Mouse (Mus musculus) adrenal gland, postnatal 36 days (tissue): Measurements from ENCODE around the gene Gstm2. TPM values are rescaled to one million over a fixed set of nuclear protein-coding genes. Genes with fewer than 3 reads are reported as not detected.
"Not testable (repeated sequence)": the region's sequence is repeated elsewhere in the genome, so short reads cannot be mapped to it uniquely, and the experiment has no call there.

Source experiments
- DNase-seq, 2 experiments: peaks; one replicate each; pipeline ENCODE4 v3.0.0; 2021; ENCODE audit warnings: mixed read lengths in 1 of 2
- long read RNA-seq, 2 experiments: library from polyadenylated mRNA; stranded (forward); transcript quantifications; one replicate each; pipeline ENCODE4 v2.0.0; 2021; ENCODE audit warnings: borderline sequencing depth in 2 of 2
- total RNA-seq, 2 experiments: library from RNA; stranded (reverse); gene quantifications; 2 replicates each; pipeline ENCODE4 v1.2.3; 2021

Gstm2 gene
- total RNA-seq, result 100 to 1,000 TPM; 143 to 261 TPM
- long read RNA-seq, experiment 1, transcript Gstm2-201 (8 exons, 1,064 nt), result major isoform, 165 of 201 reads
- long read RNA-seq, experiment 1, partial matches to known transcripts, result 14 of 201 reads
- long read RNA-seq, experiment 1, other reads (novel, unspliced or antisense), result 22 of 201 reads
- long read RNA-seq, experiment 2, transcript Gstm2-201 (8 exons, 1,064 nt), result major isoform, 89 of 110 reads
- long read RNA-seq, experiment 2, partial matches to known transcripts, result 18 of 110 reads
- long read RNA-seq, experiment 2, other reads (novel, unspliced or antisense), result 3 of 110 reads

DNA sequence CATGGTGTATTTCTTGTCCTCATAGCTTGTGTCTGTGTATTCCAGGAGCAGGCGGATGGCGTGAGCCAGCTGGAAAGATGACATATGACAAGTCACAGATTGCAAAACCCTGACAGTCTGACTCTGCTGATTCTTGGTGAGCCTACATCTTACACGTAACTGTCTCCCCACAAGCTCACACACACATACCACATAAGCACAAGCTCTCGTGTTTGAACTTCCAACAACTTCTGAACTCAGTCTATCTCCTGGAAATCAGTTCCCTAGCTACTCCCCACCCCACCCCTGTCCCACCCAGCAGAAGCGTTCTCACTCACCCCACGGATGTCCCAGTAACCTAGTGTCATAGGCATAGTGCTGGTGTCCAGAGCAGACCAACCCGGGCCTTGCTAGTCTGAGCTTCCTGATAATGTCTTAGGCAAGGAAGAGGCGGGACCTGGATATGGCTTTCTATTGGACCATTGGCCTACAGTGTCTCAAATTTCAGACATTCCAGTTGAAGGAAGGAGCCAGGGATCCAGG is at the start of gene Gstm2:
TSS of gene Gstm2 (minus strand) at position 413 of the 522 bp plus-strand sequence.
- DNase-seq, result peak; percentile 64 to 71

DNA sequence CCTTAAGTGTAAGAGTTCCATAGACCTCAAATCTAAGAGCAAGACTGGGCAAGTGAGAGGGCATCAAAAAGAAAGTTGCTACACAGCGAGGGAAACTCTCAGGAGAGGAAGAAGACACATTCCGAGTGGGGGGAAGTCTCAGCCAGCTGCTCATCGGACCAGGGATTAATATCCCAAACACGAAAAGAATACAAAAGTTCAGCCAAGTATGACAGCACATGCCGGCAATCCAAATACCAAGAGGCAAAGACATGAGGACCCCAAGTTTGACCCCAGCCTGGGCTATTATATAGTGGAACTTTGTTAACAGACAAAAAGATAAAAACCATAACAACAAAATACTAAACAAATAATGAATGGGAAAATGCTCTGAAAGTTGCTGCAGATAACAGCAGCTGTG is 46.9 kb upstream of the Gstm2 start:
- no peak for DNase-seq

GRCm38 (mm10) chr3:108032113-108032512 is 45.9 kb upstream of the Gstm2 start:
- no peak for DNase-seq

DNA sequence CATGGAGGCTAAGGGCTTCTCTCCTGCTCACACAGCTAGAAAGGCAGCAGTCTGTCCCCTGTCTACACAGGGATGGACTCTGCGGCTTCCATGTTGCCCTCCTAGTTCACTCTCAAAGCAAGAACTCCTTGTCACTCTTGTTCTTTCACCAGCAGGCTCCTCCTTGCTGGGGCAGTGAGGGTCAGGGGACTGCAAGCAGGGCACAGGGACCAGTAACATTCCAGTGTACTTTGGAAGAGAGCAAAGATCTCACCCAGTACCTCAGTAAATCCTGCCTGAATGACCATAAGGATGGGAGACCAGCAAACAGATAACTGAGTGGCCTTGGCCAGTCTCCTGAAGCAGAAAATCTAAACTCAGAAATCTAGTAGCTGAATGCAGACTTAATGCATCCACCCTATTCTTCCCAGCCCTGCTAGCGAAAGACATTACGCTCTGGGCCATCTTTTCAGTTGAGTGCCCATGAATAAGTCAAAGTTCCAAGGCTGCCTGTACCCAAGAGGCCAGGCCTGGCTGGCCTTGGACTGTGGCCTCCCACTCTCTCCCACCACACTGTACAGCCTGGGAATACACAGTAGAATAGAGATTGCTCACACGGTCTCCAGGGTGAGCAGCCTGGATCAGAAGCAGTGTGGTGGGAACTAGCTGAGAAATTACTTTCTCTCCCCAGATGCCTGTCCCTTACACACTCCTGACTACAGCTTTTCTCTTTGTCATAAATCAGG is 42.5 kb upstream of the Gstm2 start:
- peak in 1 of 2 experiments; percentile 10 for DNase-seq

- no peak for DNase-seq
Observed at GRCm38 (mm10) chr3:108026597-108026996, 40.3 kb upstream of the Gstm2 start.

GRCm38 (mm10) chr3:108026049-108026448 is 39.8 kb upstream of the Gstm2 start:
- DNase-seq, result no peak

- DNase-seq, result peak; percentile 9 to 52
Observed at GRCm38 (mm10) chr3:108025318-108025717, 39.1 kb upstream of the Gstm2 start.

- peak in 1 of 2 experiments; percentile 13 for DNase-seq
Observed at GRCm38 (mm10) chr3:108022650-108023049, 36.4 kb upstream of the Gstm2 start.

- DNase-seq, result not testable (repeated sequence)
Observed at GRCm38 (mm10) chr3:108020351-108021022, 34.2 kb upstream of the Gstm2 start.

GRCm38 (mm10) chr3:108019226-108019625 is 33.0 kb upstream of the Gstm2 start:
- not testable (repeated sequence) for DNase-seq

GRCm38 (mm10) chr3:108018190-108018820 is 32.1 kb upstream of the Gstm2 start:
- DNase-seq, result no peak

GRCm38 (mm10) chr3:108017473-108018189 is 31.4 kb upstream of the Gstm2 start, which contains the start of gene Gstm1:
TSS of gene Gstm1 (minus strand) at chr3:108017973.
- DNase-seq, result peak; percentile 94 to 96

- DNase-seq, result not testable (repeated sequence)
Observed at GRCm38 (mm10) chr3:108016468-108016867, 30.2 kb upstream of the Gstm2 start.

DNA sequence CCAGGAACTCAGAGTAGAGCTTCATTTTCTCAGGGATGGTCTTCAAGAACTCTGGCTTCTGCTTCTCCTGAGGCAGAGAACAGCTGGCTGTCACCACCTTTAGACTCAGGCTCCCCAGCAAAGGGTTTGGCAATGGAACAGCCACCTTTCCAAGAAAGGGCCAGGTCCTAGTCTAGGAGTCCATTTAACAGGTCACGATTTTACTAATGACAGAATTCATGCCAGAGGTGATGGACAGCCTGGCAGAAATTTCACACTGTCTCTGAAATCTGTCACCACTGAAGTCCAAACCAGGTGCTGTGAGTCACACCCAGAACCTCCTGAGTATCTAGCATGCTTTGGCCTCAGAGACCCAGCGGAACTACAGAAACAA is 28.7 kb upstream of the Gstm2 start:
- no peak for DNase-seq

- no peak for DNase-seq
Observed at GRCm38 (mm10) chr3:108014098-108014973, 28.1 kb upstream of the Gstm2 start.

DNA sequence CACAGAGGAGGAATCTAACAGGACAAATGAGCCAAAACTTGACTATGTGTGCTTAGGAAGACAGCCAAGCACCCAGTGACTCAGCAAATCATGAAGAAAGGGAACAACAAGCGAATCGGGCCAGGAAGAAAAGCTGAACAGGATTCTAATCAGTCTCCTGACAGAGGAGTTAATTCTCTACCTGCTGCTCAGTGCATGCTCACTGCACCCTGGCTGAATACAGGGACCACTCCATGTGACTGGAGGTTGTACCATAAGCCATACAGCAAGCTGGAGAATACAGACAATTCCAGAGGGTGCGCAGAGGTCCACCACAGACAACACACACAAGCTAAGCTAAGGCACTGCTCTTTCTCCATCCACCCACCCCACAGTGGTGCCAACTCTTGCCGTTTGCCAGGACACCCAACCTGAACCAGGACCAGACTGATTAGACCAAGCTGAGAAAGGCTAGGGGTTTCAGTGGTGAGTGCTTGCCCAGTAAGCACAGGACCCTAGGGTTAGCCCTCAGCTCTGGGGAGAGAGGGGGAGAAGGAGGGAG is 27.1 kb upstream of the Gstm2 start:
- DNase-seq, result peak; percentile 80 to 83

DNA sequence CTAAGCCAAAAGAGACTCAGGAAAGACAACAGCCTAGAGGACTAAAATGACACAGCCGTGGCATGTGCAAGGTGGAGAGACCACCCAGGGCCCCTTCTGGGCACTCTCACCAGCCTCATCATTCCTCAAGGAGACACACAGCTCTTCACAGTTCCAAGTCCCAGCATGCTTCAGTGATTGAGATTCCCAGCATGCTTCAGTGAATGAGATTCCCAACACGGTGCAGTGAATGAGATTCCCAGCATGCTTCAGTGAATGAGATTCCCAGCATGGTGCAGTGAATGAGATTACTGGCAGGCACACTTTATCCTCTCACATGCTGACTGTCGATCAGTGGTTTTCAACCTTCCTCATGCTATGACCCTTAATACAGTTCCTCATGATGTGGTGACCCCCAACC is 25.3 kb upstream of the Gstm2 start:
- no peak for DNase-seq

GRCm38 (mm10) chr3:108010286-108010685 is 24.0 kb upstream of the Gstm2 start:
- DNase-seq, result peak; percentile 62 to 67

DNA sequence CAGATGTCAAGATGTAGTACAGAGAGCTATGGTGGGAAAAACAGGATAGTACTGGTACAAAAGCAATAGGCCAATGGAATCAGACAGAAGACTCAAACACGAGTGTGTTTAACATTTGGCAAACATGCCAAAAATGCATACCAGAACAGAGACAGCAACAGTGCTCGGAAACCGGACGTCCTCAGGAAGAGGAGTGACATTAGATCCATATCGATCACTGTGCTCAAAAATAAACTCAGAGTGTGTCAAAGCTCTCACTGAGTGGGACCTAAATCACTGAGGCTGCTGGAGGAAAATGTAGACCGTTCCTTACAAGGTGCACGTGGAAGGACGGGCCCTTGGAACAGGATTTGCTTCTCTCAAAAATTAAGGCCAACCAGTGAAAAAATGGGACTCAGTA is 15.8 kb upstream of the Gstm2 start:
- no peak for DNase-seq

DNA sequence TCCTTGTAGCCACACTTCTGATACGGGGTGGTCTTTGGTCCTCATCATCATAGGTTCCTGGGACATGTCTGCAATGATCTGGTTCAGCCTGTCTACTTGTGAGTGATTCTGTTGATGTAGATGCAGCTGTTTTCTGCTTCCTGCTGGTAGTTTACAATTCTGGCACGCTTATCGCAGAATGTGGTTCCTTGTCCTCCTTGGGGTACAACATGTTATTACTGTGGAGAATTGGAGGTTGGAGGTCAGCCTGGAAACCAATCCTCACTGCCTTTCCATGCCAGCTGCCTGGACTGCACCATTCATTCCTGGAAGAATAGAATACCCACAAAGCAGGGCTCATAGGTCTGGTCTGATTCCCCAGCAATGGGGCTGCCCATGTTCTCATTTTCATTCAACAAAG is 13.2 kb upstream of the Gstm2 start:
- no peak for DNase-seq
